In the genomic region with DNA sequence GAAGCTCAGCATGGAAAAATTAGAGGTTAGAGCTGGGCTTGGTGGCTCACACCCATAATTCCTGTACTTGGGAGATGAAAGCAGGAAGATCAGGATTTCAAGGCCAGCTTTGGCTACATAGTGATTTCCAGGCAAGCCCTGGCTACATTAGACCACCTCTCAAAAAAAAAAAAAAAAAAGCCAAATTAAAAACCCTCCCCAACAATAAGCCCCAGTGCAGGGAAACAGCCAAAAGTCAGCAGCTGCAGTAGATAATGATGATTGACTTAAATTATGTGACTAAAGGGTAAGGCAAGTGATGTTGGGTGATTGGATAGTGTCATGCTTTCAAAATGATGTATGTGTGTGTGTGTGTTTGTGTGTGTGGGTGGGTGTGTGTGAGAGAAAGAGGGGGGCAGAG, we compare ENCODE assay signal across 12 mouse cellular contexts.
"Had no signal": no experiment of that assay in that cellular context is flagged by ENCODE, and none has a peak within 500 bp of the region (broad histone marks: within the 10 kb centered on the region; RNA-seq: fewer than 3 reads in every experiment).

No protein-coding gene starts in this region.

- H3K4me1 ChIP-seq: neural tube, embryonic 15.5 days had no signal

- H3K36me3 ChIP-seq: limb, embryonic 13.5 days; midbrain, embryonic 10.5 days; neural tube, embryonic 15.5 days had no signal

- H3K4me3 ChIP-seq: layer of hippocampus, adult 2 months; limb, embryonic 13.5 days; midbrain, embryonic 10.5 days; myocyte; neural tube, embryonic 15.5 days had no signal

- DNase-seq: kidney, adult 18-20 months; kidney, postnatal 4 days; left cerebral cortex, postnatal 4 days; lung, adult 18-20 months; midbrain, embryonic 14.5 days; right cerebral cortex, adult 18-20 months; thymus, adult 18-20 months had no signal

- H3K9me3 ChIP-seq: limb, embryonic 13.5 days; midbrain, embryonic 10.5 days; neural tube, embryonic 15.5 days had no signal

- H3K4me2 ChIP-seq: limb, embryonic 13.5 days; neural tube, embryonic 15.5 days had no signal

- H3K27ac ChIP-seq: layer of hippocampus, adult 2 months; limb, embryonic 13.5 days; midbrain, embryonic 10.5 days; neural tube, embryonic 15.5 days had no signal

- H3K27me3 ChIP-seq: limb, embryonic 13.5 days; neural tube, embryonic 15.5 days had no signal

- H3K9ac ChIP-seq: limb, embryonic 13.5 days; neural tube, embryonic 15.5 days had no signal
